Mouse (Mus musculus) MEL (cell line): ENCODE data around the gene Smco1. TPM values are rescaled to one million over a fixed set of nuclear protein-coding genes. Genes with fewer than 3 reads are reported as not detected.

ENCODE experiments used
- DNase-seq: peaks from one replicate; pipeline ENCODE4 v3.0.0; 2011; ENCODE audit warnings: low read depth, low spot score
- H3K27ac ChIP-seq: 2 replicates; pipeline ENCODE4 v1.5.1; 2012; ENCODE audit warnings: low read depth, mild to moderate bottlenecking, control low read depth, low read length, moderate library complexity; ENCODE audit not compliant: control insufficient read depth
- H3K27me3 ChIP-seq, 2 experiments: fragments of 150-350 bp in 1 of 2; sonication (generic) in 1 of 2; 2 replicates each; pipeline ENCODE4 v1.6.1; 2012; ENCODE audit warnings: low read length in 2 of 2, mild to moderate bottlenecking in 2 of 2, improper control_type of control experiment in 1 of 2, moderate library complexity in 1 of 2; ENCODE audit not compliant: insufficient read depth in 2 of 2, control insufficient read depth in 1 of 2
- H3K36me3 ChIP-seq, 2 experiments: 2 replicates each; pipeline ENCODE4 v1.6.1; 2012 to 2014; ENCODE audit warnings: low read length in 2 of 2, improper control_type of control experiment in 1 of 2, inconsistent platforms in 1 of 2, mild to moderate bottlenecking in 1 of 2; ENCODE audit not compliant: insufficient read depth in 2 of 2, control insufficient read depth in 1 of 2
- H3K4me1 ChIP-seq, 2 experiments: fragments of 150-350 bp in 1 of 2; sonication (generic) in 1 of 2; 2 replicates each; pipeline ENCODE4 v1.6.1; 2012; ENCODE audit warnings: low read length in 2 of 2, improper control_type of control experiment in 1 of 2, mild to moderate bottlenecking in 1 of 2; ENCODE audit not compliant: insufficient read depth in 2 of 2, control insufficient read depth in 1 of 2
- H3K4me3 ChIP-seq, 2 experiments: fragments of 150-350 bp in 1 of 2; sonication (generic) in 1 of 2; 2 replicates each; pipeline ENCODE4 v1.5.1; 2012; ENCODE audit warnings: low read depth in 2 of 2, low read length in 2 of 2, mild to moderate bottlenecking in 2 of 2, moderate library complexity in 2 of 2, control low read depth in 1 of 2, improper control_type of control experiment in 1 of 2; ENCODE audit not compliant: control insufficient read depth in 1 of 2, insufficient read depth in 1 of 2
- H3K79me2 ChIP-seq: 2 replicates; pipeline ENCODE4 v1.6.1; 2012; ENCODE audit warnings: mild to moderate bottlenecking, low read length, moderate library complexity; ENCODE audit not compliant: control insufficient read depth, poor library complexity, insufficient read depth
- H3K9ac ChIP-seq: 2 replicates; pipeline ENCODE4 v1.6.1; 2012; ENCODE audit warnings: low read depth, mild to moderate bottlenecking, control low read depth, low read length, moderate library complexity; ENCODE audit not compliant: control insufficient read depth, poor library complexity, severe bottlenecking
- H3K9me3 ChIP-seq: fragments of 150-350 bp; sonication (generic); replicated peaks from 2 replicates; pipeline ENCODE4 v1.6.1; 2012; ENCODE audit warnings: mild to moderate bottlenecking, low read length, improper control_type of control experiment, moderate library complexity; ENCODE audit not compliant: insufficient read depth
- BHLHE40 ChIP-seq: IDR thresholded peaks from 2 replicates; pipeline ENCODE4 v1.6.1; 2012; ENCODE audit warnings: low read depth, mild to moderate bottlenecking, inconsistent platforms, low read length, improper control_type of control experiment, borderline replicate concordance
- CHD1 ChIP-seq: IDR thresholded peaks from 2 replicates; pipeline ENCODE4 v1.6.1; 2012; ENCODE audit warnings: low read depth, mild to moderate bottlenecking, inconsistent platforms, low read length, improper control_type of control experiment
- CHD2 ChIP-seq: IDR thresholded peaks from 2 replicates; pipeline ENCODE4 v1.6.1; 2011; ENCODE audit warnings: low read length, improper control_type of control experiment
- ELF1 ChIP-seq: IDR thresholded peaks from 2 replicates; pipeline ENCODE4 v1.6.1; 2014; ENCODE audit warnings: low read depth, mild to moderate bottlenecking, inconsistent platforms, low read length, improper control_type of control experiment, moderate library complexity
- EP300 ChIP-seq, 2 experiments: IDR thresholded peaks; 2 replicates each; pipeline ENCODE4 v1.6.1; 2011; ENCODE audit warnings: improper control_type of control experiment in 2 of 2, low read length in 2 of 2, low read depth in 1 of 2, mild to moderate bottlenecking in 1 of 2
- ETS1 ChIP-seq: IDR thresholded peaks from 2 replicates; pipeline ENCODE4 v1.6.1; 2012; ENCODE audit warnings: low read depth, mild to moderate bottlenecking, inconsistent platforms, low read length, improper control_type of control experiment, moderate library complexity
- GABPA ChIP-seq: IDR thresholded peaks from 2 replicates; pipeline ENCODE4 v1.6.1; 2012; ENCODE audit warnings: low read depth, mild to moderate bottlenecking, inconsistent platforms, low read length, improper control_type of control experiment, moderate library complexity
- GATA1 ChIP-seq: IDR thresholded peaks from 2 replicates; pipeline ENCODE4 v1.6.1; 2011; ENCODE audit warnings: low read depth, low read length, improper control_type of control experiment
- HCFC1 ChIP-seq: IDR thresholded peaks from 2 replicates; pipeline ENCODE4 v1.6.1; 2012; ENCODE audit warnings: low read depth, mild to moderate bottlenecking, inconsistent platforms, low read length, improper control_type of control experiment, moderate library complexity
- JUND ChIP-seq: IDR thresholded peaks from 2 replicates; pipeline ENCODE4 v1.6.1; 2011; ENCODE audit warnings: low read depth, mild to moderate bottlenecking, improper control_type of control experiment, low read length
- KAT2A ChIP-seq: conservative IDR thresholded peaks from 2 replicates; pipeline ENCODE4 v1.6.1; 2012; ENCODE audit warnings: low read depth, low read length, improper control_type of control experiment, inconsistent platforms
- MAX ChIP-seq: IDR thresholded peaks from 2 replicates; pipeline ENCODE4 v1.6.1; 2011; ENCODE audit warnings: low read length, improper control_type of control experiment
- MAZ ChIP-seq: IDR thresholded peaks from 2 replicates; pipeline ENCODE4 v1.6.1; 2012; ENCODE audit warnings: low read depth, mild to moderate bottlenecking, inconsistent platforms, low read length, improper control_type of control experiment
- MXI1 ChIP-seq: IDR thresholded peaks from 2 replicates; pipeline ENCODE4 v1.6.1; 2011; ENCODE audit warnings: mild to moderate bottlenecking, low read depth, low read length, improper control_type of control experiment
- NELFE ChIP-seq: IDR thresholded peaks from 2 replicates; pipeline ENCODE4 v1.6.1; 2011; ENCODE audit warnings: low read depth, low read length, improper control_type of control experiment
- NRF1 ChIP-seq: IDR thresholded peaks from 2 replicates; pipeline ENCODE4 v1.6.1; 2014; ENCODE audit warnings: low read depth, mild to moderate bottlenecking, inconsistent platforms, low read length, improper control_type of control experiment, moderate library complexity; ENCODE audit not compliant: poor library complexity, insufficient read depth, severe bottlenecking
- POLR2AphosphoS2 ChIP-seq: IDR thresholded peaks from 2 replicates; pipeline ENCODE4 v1.6.1; 2011; ENCODE audit warnings: low read length, improper control_type of control experiment
- POLR2AphosphoS5 ChIP-seq: IDR thresholded peaks from 2 replicates; pipeline ENCODE4 v1.6.1; 2012; ENCODE audit warnings: low read depth, borderline replicate concordance, mild to moderate bottlenecking, inconsistent platforms, low read length, moderate library complexity, mixed read lengths
- RAD21 ChIP-seq: IDR thresholded peaks from 2 replicates; pipeline ENCODE4 v1.6.1; 2011; ENCODE audit warnings: mild to moderate bottlenecking, low read depth, low read length, improper control_type of control experiment
- RCOR1 ChIP-seq: IDR thresholded peaks from 2 replicates; pipeline ENCODE4 v1.6.1; 2012; ENCODE audit warnings: low read depth, mild to moderate bottlenecking, inconsistent platforms, low read length, improper control_type of control experiment
- SIN3A ChIP-seq: IDR thresholded peaks from 2 replicates; pipeline ENCODE4 v1.6.1; 2012; ENCODE audit warnings: low read length, improper control_type of control experiment, inconsistent platforms
- SMC3 ChIP-seq: IDR thresholded peaks from 2 replicates; pipeline ENCODE4 v1.6.1; 2011; ENCODE audit warnings: low read depth, low read length, improper control_type of control experiment
- TBP ChIP-seq: IDR thresholded peaks from 2 replicates; pipeline ENCODE4 v1.8.0; 2011; ENCODE audit warnings: low read depth, low read length, improper control_type of control experiment
- TCF12 ChIP-seq: IDR thresholded peaks from 2 replicates; pipeline ENCODE4 v1.6.1; 2014; ENCODE audit warnings: low read depth, mild to moderate bottlenecking, inconsistent platforms, low read length, improper control_type of control experiment, moderate library complexity
- USF2 ChIP-seq, 2 experiments: IDR thresholded peaks; 2 replicates each; pipeline ENCODE4 v1.6.1; 2011 to 2012; ENCODE audit warnings: improper control_type of control experiment in 2 of 2, low read length in 2 of 2, borderline replicate concordance in 1 of 2, inconsistent platforms in 1 of 2, low read depth in 1 of 2, mild to moderate bottlenecking in 1 of 2; ENCODE audit not compliant: insufficient read depth in 1 of 2
- ZC3H11A ChIP-seq: IDR thresholded peaks from 2 replicates; pipeline ENCODE4 v1.6.1; 2012; ENCODE audit warnings: low read depth, mild to moderate bottlenecking, inconsistent platforms, low read length, improper control_type of control experiment
- ZKSCAN1 ChIP-seq: IDR thresholded peaks from 2 replicates; pipeline ENCODE4 v1.6.1; 2012; ENCODE audit warnings: low read depth, mild to moderate bottlenecking, inconsistent platforms, low read length, improper control_type of control experiment, moderate library complexity
- ZNF384 ChIP-seq: IDR thresholded peaks from 2 replicates; pipeline ENCODE4 v1.6.1; 2012; ENCODE audit warnings: low read depth, mild to moderate bottlenecking, inconsistent platforms, low read length, improper control_type of control experiment
- polyA plus RNA-seq, 2 experiments: library from polyadenylated mRNA; stranded (reverse) in 1 of 2; unstranded in 1 of 2; fragments of >175 nt in 1 of 2; fragments of >200 nt in 1 of 2; gene quantifications; 2 replicates each; pipeline versions ENCODE4 v1.2.1 to v1.2.4; 2012; ENCODE audit warnings: low replicate concordance in 2 of 2, low read depth in 1 of 2; ENCODE audit not compliant: insufficient read length in 2 of 2, insufficient read depth in 1 of 2, missing spikeins in 1 of 2
- total RNA-seq: library from RNA; depleted of rRNA; stranded (reverse); fragments of 300-350 nt; gene quantifications from 2 replicates; pipeline ENCODE4 v1.2.3, GENCODE M21; 2012

Smco1 gene
- total and polyA plus RNA-seq, 3 experiments: not detected

DNA sequence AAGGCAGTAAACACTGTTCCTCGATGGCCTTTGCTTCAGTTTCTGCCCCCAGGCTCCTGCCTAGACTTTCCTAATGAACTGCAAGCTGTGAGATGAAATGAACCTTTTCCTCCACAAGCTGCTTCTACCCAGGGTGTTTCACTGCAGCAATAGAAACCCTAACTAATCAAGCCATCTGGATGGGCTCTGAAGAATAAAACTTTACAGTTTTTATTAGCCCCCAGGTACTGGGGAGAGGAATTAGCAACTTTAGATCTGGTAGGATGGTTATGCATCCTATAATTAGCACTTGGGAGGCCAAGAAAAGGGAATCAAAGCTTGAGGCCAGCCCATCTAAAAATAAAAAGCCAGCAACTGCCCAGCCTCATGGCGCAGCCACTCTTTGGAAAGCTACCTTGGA is 45.3 kb downstream of the Smco1 start:
- no peak overlapping the region for H3K9ac ChIP-seq
- no peaks in the 10 kb centered on the region for H3K9me3 ChIP-seq
- no peak for TF ChIP-seq ZKSCAN1
- no peak for TF ChIP-seq EP300 (IDR thresholded peaks at IDR 0.05; ENCODE audit: low read depth in 1 of 2, low read length in 2 of 2)
- TF ChIP-seq POLR2AphosphoS2: no peak
- TF ChIP-seq BHLHE40: no peak
- TF ChIP-seq TCF12: no peak
- TF ChIP-seq NELFE: no peak
- no peak for TF ChIP-seq CHD1
- no peak for TF ChIP-seq ELF1
- no peak for TF ChIP-seq JUND
- TF ChIP-seq MAZ: no peak
- TF ChIP-seq ZC3H11A: no peak
- TF ChIP-seq ZNF384: no peak
- no peak for TF ChIP-seq GABPA
- DNase-seq: no peak
- H3K27me3 ChIP-seq: no peaks in the 10 kb centered on the region
- no peaks in the 10 kb centered on the region for H3K79me2 ChIP-seq
- no peak overlapping the region for H3K4me3 ChIP-seq
- no peak overlapping the region for H3K27ac ChIP-seq
- peaks cover 3% of the 10 kb centered on the region in 2 experiments; a peak in 2 of 4 replicates for H3K4me1 ChIP-seq
- no peaks in the 10 kb centered on the region for H3K36me3 ChIP-seq

DNA sequence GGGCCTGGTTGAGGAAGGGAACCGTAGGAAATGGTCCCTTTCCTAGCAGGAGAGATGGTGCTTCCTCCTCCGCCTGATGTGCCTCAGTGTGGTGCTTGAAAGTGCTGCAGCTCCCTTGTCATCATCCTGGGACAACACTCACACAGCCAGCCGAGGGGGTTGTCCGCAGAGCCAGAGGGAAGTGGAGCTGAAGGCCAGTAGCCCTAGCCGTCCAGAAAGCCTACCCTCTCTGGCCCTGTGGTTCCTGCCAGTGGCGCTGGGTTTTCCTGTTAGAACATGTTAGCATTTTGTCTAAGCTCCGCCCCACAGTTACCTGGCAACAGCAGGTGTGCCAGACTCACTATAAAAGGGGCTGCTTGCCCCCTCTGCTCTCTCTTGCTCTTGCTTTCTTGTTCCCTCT is 52.7 kb downstream of the Smco1 start:
- no peak overlapping the region for H3K9ac ChIP-seq
- no peak for TF ChIP-seq GATA1
- TF ChIP-seq SIN3A: no peak
- no peak for TF ChIP-seq KAT2A
- no peak for TF ChIP-seq MXI1
- TF ChIP-seq SMC3: no peak
- TF ChIP-seq HCFC1: no peak
- no peak for TF ChIP-seq NRF1
- TF ChIP-seq CHD2: no peak
- no peak for TF ChIP-seq USF2 (IDR thresholded peaks at IDR 0.05; ENCODE audit: borderline replicate concordance in 1 of 2, insufficient read depth in 1 of 2, low read depth in 1 of 2, low read length in 2 of 2)
- no peak for TF ChIP-seq MAX
- TF ChIP-seq RCOR1: no peak
- no peak for TF ChIP-seq GABPA
- TF ChIP-seq JUND: no peak
- TF ChIP-seq TBP: no peak
- no peak for TF ChIP-seq CHD1
- TF ChIP-seq ETS1: no peak
- no peak for TF ChIP-seq POLR2AphosphoS5
- no peak for TF ChIP-seq RAD21
- no peak for TF ChIP-seq ZNF384
- H3K27me3 ChIP-seq: no peaks in the 10 kb centered on the region
- H3K4me3 ChIP-seq: peak overlapping the region in 1 of 2 experiments; percentile 38; a peak in 1 of 4 replicates
- no peaks in the 10 kb centered on the region for H3K9me3 ChIP-seq
- no peaks in the 10 kb centered on the region; a peak in 1 of 4 replicates for H3K36me3 ChIP-seq
- peaks cover 0 to 8% of the 10 kb centered on the region in 2 experiments; a peak in 2 of 4 replicates for H3K4me1 ChIP-seq
- no peaks in the 10 kb centered on the region for H3K79me2 ChIP-seq
- no peak overlapping the region for H3K27ac ChIP-seq
- no peak for DNase-seq
